Mouse (Mus musculus) thymus, adult 18-20 months (tissue): ENCODE measurements around the gene Pusl1.

Experiments
- DNase-seq, 2 experiments: peaks; one replicate each; pipeline ENCODE4 v3.0.0; 2022; ENCODE audit warnings: mixed read lengths in 2 of 2

Pusl1 gene

DNA sequence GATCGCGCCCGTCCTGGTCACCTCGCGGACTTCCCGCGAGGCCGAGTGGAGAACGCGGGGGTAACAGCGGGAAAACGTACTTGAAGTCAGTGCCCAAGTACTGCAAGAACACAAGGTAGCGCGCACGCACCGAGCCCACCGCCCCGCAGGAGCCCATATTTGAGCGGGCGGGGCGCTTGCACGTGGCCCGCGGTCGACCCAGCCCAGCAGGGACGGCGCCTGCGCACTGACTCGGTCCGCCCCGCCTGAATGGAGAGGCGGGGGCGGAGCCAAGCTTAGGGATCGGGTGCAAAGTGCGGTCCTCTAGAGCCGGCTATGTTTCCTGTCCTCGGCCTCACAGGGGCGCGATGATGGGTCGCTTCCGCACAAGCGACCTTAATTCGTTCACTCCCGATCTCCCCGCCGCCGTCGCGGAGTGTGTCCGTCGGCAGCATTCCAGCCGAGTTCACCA lies at the start of gene Pusl1, which contains the start of gene Acap3:
Gene Pusl1 (minus strand): TSS at position 231 of the 451 bp plus-strand sequence.
Gene Acap3 (plus strand): TSS at position 272 of the 451 bp plus-strand sequence.
- DNase-seq = peak; percentile 92 to 93

DNA sequence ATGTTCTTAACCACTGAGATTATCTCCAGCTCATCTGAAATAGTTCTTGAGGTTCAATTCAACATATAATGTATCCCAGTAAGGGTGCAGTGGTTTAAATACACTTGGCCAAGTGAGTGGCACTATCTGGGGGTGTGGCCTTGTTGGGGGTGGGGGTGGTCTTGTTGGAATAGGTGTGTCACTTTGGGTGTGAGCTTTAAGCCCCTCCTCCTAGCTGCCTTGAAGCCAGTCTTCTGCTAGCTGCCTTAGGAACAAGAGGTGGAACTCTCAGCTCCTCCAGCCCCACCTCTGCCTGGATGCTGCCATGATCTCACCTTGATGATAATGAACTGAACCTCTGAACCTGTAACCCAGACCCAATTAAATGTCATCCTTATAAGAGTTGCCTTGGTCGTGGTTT lies 40.5 kb upstream of the Pusl1 start:
- no peak for DNase-seq

DNA sequence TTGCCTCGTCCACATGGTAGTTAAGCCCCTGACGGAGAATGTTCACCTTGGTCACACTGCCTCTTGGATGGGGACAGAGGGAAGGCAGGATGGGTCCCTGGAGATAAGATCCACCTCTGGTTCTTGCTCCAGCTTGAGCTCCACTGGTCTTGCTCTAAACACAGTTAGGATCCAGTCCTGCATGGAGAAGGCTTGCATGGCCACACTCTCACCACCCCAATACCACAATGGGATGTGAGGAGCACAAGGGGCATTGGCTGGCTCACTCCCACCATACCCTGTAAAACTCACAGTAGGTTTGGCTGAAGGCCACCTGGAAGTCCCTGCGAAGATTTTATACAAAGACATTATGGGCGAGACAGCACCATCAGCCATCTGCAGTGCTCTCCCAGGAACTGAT lies 17.2 kb upstream of the Pusl1 start:
- no peak for DNase-seq

DNA sequence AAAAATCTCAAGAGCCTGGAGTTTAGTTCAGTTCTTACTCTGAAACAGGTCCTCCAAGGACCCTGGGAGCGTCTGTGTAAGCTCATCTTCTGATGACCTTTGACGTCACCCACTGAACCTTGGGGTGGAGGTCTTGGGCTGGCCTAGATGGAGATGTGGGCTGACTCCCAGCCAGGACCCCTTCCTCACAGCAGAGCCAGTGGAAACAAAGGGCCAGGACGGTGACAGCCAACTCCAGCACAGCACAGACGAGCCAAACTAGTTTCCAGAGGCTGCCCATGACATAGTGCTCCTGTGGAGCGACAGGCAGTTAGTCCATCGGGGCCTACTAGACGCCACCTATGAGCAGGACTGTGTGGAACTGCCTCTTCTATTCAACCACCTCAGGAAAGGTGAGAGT lies 16.7 kb upstream of the Pusl1 start:
- DNase-seq = no peak

- DNase-seq = no peak
These were observed 15.4 kb upstream of the Pusl1 start for GRCm38 (mm10) chr4:155907003-155907402.

- no peak for DNase-seq
These were observed 14.5 kb upstream of the Pusl1 start for GRCm38 (mm10) chr4:155906125-155906524.

DNA sequence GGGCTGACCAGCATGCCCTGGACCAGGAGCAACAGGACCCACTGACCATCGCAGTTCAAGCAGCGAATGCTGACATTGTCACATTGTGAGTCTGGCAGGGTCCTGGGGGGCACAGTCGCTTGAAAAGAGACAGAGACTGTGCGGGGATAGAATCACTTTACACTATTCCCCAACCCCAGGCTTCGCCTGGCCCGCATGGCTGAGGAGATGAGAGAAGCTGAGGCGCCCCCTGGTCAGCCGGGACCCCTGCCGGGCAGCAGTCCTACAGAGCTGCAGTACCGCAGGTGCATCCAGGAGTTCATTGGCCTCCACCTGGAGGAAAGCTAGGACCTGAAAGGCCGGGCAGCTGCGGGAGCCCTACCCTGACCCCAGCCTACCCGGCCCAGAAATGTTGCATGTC lies 14.1 kb upstream of the Pusl1 start:
- DNase-seq = no peak

DNA sequence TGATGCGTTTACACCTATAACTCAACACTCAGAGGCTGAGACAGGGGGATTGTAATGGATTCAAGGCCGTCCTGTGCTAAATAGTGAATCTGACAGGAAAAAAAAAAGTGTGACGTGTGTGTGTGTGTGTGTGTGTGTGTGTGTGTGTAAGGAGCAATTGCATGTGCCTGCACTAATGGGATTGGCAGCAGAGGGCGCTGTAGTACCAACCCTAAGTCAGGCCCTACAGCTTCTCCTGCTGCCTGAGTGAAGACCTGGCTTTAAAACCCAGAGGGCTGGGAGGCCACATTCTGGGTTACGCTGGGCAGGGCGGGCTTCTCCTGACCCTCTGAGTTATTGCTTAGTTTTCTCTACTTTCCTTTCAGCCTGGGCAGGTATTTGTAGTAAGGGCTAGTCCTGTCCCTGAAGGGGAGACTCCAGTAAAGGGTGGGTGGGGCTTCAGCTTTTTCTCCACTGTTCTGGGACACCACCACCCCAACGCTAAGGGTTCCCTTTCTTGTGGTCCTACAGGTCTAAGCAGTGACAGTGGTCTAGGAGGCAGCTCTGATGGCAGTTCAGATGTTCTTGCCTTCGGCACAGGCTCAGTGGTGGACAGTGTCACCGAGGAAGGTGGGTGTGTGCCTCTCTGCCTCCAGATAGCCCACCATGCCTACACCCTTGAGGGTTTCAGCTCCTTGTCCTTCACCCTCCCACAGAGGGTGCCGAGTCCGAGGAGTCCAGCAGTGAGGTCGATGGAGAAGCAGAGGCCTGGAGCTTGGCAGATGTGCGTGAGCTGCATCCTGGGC lies 12.9 kb upstream of the Pusl1 start:
- DNase-seq = no peak

DNA sequence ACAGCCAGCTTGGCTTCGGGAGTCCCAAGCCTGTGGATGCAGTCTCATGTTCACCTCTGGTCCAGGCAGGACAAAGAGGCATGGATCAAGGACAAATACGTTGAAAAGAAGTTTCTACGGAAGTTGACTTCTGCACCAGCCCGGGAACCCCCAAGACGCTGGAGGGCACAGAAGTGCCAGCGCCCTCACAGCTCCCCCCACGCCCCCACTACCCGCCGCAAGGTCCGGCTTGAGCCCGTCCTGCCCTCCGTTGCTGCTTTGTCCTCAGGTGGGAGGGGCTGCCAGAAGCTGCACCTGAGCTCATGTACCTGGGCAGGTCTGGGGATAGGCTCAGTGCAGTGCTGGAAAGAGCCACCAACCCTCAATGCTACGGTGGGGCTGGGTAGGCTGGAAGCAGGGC lies 11.7 kb upstream of the Pusl1 start:
- DNase-seq = no peak

DNA sequence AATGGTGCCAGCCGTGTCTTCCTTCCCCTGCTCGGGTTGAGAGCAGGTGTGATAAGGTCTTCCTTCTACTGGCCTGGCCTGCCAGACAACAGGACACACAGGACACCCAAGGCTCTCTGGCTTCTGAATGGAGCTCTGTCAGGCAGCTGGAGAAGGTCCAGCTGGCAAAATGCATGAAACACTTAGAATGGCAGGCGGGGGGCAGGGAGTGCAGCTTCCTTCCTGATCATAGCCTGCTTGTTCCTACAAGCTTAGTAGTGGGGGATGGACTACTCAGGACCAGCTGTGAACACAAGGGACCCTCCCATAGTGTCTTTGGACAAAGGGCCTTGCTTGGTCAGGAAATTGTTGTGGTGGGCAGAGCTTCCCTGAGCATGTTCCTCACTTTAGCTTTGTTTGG lies 9.6 kb upstream of the Pusl1 start:
- DNase-seq = no peak

GRCm38 (mm10) chr4:155899355-155899754 lies 7.8 kb upstream of the Pusl1 start:
- no peak for DNase-seq

GRCm38 (mm10) chr4:155898318-155898717 lies 6.7 kb upstream of the Pusl1 start:
- DNase-seq = no peak

- no peak for DNase-seq
These were observed 4.9 kb upstream of the Pusl1 start for GRCm38 (mm10) chr4:155896461-155896860.

DNA sequence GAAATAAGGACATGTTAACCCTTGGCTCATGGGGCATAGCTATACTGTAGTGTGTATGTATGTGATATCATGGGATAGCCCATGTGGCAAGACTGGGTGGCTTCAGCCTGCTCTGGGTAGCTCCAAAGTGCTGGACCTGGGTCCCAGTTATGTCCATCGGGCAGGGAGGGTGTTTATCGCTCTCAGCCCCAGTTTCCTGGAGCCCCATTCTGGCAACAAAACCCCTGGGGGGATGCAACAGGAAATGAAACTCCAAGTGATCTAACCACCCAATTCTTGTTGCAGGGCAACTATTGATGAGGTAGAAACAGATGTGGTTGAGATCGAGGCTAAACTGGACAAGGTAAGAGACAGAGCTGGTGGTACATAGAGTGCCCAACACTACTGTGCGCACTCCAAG lies 4.2 kb upstream of the Pusl1 start:
- no peak for DNase-seq

- no peak for DNase-seq
These were observed 3.6 kb upstream of the Pusl1 start for GRCm38 (mm10) chr4:155895216-155895615.

DNA sequence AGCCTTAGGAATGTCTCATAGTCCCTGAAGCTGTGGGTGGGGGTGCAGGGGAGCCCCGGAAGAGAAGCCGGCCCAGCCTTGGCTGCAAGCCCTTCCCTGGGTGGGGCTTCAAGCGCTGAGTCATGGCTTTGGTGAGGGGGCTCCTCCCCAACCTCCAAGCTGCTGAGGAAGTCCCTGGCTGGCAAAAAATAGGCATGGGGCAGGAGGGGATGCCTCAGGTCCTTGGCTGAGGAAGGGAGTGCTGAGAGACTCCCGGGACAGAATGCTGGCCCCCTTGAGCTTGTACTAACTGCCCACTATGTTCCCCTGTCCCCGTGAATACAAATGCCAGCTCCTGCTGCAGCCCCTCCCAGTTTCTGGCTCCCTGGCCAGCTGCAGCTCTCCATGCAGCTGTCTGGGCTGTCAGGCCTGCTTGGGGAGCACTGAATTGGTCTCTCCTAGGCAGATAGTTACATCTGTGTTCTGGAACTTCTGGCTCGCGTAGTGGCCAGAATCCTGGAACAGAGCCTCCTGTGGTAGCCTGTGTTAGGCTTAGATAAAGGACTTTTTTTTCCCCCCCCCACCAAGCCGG lies 2.8 kb upstream of the Pusl1 start:
- DNase-seq = peak; percentile 58 to 63

DNA sequence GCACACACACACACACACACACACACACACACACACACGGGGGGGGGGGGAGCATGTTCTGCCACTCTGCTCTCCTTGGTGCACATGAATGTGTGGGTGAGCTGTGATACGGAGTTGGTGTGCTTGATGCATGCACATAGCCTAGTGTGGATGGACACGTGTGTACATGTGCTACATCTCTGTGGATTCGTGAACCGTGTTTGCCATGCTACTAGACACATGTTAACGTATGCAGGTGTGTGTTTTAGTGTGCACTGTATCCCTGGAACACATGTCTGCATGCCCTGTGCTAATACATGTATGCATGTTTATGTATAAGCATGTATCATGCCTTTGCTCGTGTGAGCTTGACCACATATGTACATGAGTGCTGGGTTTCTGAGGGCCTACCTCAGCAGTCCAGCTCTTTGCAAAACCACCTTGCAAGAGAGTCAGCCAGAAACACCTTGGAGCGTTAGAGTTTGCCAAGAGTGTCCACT lies 1.7 kb upstream of the Pusl1 start:
- DNase-seq = no peak

DNA sequence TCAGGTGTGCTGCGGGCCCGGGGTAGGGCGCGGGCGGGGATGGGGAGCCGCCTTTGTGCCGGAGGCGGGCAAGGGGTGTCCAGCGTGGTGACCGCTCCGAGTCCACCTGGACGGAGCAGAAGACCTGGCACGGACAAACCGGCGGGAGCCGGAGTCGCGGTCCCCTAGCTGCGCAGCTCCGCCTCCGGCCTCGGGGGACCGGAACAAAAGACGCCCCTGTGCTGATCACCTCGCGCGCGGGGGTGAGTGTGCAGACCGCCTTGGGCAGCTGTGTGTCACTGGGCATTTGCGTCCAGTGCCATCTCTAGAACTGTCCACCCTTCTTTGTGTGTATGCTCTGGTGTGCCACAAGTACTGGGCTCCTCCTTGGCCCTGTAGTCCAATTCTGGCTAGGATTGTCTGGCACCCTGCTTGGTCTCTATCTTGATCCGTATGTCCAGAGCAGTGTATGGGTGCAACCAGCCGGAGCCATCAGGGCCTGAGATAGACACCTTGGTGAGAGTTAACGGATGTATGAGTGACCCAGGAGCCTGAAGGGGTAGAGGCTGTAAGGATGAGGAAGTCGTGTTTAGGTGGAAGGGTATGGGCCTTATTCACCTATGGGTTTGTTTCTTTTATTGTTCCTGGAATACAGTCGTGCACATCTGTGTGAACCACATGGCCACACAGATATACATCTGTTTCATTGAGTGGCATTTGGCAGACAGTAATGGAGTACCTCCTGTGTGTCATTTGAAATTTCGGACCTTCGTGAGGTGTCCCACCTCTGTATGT lies 1.0 kb upstream of the Pusl1 start:
- peak in 1 of 2 experiments; percentile 48 for DNase-seq

- peak; percentile 64 to 74 for DNase-seq
These were observed 436 bp upstream of the Pusl1 start for GRCm38 (mm10) chr4:155892017-155892416.

DNA sequence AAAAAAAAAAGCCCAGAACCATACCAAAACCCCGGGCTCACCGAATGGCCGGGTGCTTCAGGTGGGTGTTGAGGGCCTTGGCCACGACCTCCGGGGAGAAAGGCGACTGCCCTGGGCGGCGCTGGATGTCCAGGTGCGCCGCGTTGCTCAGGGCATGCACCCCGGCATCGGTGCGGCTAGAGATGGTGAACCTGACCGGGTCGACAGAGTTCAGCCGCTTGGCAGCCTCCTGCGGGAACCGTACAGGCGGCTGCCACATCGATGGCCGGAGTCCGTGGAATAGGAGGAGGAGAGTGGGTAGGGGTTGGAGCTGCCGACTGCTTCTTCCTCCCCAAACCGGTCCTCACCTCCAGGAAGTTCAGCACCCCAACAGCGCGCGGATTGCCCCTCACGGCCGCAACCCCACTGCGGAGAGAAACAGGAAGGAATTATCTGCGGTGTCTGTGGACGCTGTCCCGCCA lies 540 bp downstream of the Pusl1 start:
- DNase-seq = no peak

DNA sequence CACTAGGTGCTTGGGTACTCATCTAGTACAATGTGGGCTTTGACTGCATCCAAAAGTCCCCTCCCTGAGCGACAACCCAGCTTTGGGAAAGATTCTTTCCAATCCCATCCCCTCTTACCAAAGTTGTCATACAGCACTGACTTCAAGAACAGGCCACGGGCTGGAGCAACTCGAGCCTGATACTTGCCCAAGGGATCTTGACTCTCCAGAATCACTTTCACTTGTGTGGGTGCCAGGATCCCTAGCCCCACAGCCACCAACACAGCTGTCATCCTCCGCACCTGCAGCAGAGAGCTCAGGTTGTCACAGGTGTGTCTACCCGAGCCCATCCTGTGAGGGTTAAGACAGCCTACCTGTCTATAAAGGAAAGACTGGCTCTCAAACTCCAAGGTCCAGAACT lies 2.3 kb downstream of the Pusl1 start:
- no peak for DNase-seq

- DNase-seq = no peak
These were observed 3.4 kb downstream of the Pusl1 start for GRCm38 (mm10) chr4:155888181-155888580.

DNA sequence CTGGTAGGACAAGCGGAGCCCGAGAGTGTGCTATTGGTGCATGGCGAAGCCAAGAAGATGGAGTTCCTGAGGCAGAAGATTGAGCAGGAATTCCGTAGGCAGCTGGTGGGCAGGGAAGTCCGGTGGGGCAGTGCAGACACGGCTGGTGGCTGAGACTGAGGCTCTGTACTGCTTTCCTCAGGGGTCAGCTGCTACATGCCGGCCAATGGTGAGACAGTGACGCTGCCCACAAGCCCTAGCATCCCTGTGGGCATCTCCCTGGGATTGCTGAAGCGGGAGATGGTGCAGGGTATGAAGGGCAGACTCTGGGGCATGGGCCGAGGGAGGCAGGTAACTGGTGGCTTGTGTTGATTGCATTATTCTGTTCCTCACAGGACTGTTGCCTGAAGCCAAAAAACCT lies 3.9 kb downstream of the Pusl1 start:
- DNase-seq = no peak
